Mouse (Mus musculus): ENCODE measurements around the gene Slc39a5. TPM values are rescaled to one million over a fixed set of nuclear protein-coding genes. Genes with fewer than 3 reads are reported as not detected.

Gene Slc39a5
- polyA plus RNA-seq, 1 experiment from 2014 or later = 2.4 TPM

- DNase-seq (ENCODE audit: low spot score) = no peak
- Histone ChIP-seq H3K36me3 (peaks cover 60% of the 10 kb centered on the region), H3K9me3 (no peaks in the 10 kb centered on the region), H3K27me3 (ENCODE audit: insufficient read depth, poor library complexity, severe bottlenecking) (no peaks in the 10 kb centered on the region), H3K27ac (no peak overlapping the region), H3K4me3 (no peak overlapping the region), H3K4me1 (peaks cover 29% of the 10 kb centered on the region)
- 94% methylated on average over 7 of the region's 7 CpGs for WGBS
These were observed 21.8 kb downstream of the Slc39a5 start for GRCm38 (mm10) chr10:128379260-128379659.

- Histone ChIP-seq H3K36me3 (peaks cover 52% of the 10 kb centered on the region), H3K27me3 (ENCODE audit: insufficient read depth, poor library complexity, severe bottlenecking) (no peaks in the 10 kb centered on the region), H3K9me3 (no peaks in the 10 kb centered on the region), H3K4me1 (peaks cover 30% of the 10 kb centered on the region), H3K27ac (0 out of 2 replicates have a peak overlapping the region, but pooled peaks have one; percentile 99), H3K4me3 (peak overlapping the region; percentile 100)
- WGBS = 69% methylated on average over 3 of the region's 3 CpGs
- no peak for DNase-seq (ENCODE audit: low spot score)
These were observed 22.6 kb downstream of the Slc39a5 start for GRCm38 (mm10) chr10:128378462-128378861.

- H3K27me3 ChIP-seq (ENCODE audit: insufficient read depth, poor library complexity, severe bottlenecking) = no peaks in the 10 kb centered on the region
- peak overlapping the region; percentile 99 for H3K27ac ChIP-seq
- H3K9me3 ChIP-seq = no peaks in the 10 kb centered on the region
- peaks cover 35% of the 10 kb centered on the region for H3K4me1 ChIP-seq
- WGBS = 57% methylated on average over 14 of the region's 14 CpGs
- no peak for DNase-seq (ENCODE audit: low spot score)
- H3K4me3 ChIP-seq = peak overlapping the region; percentile 100
- H3K36me3 ChIP-seq = peaks cover 47% of the 10 kb centered on the region
These were observed 23.0 kb downstream of the Slc39a5 start for GRCm38 (mm10) chr10:128377940-128378448.

- H3K27me3 ChIP-seq (ENCODE audit: insufficient read depth, poor library complexity, severe bottlenecking) = no peaks in the 10 kb centered on the region
- H3K27ac ChIP-seq = peak overlapping the region; percentile 99
- peaks cover 41% of the 10 kb centered on the region for H3K36me3 ChIP-seq
- peak overlapping the region; percentile 100 for H3K4me3 ChIP-seq
- WGBS = under 1% methylated on average over 46 of the region's 47 CpGs
- no peak for DNase-seq (ENCODE audit: low spot score)
- H3K4me1 ChIP-seq = peaks cover 37% of the 10 kb centered on the region
- H3K9me3 ChIP-seq = no peaks in the 10 kb centered on the region
These were observed 23.6 kb downstream of the Slc39a5 start for GRCm38 (mm10) chr10:128377222-128377939.

GRCm38 (mm10) chr10:128376455-128377211 is 24.4 kb downstream of the Slc39a5 start, which contains the start of gene Ankrd52:
TSS of gene Ankrd52 (plus strand) at chr10:128377115.
- peak; percentile 92 for DNase-seq (ENCODE audit: low spot score)
- peaks cover 37% of the 10 kb centered on the region for H3K4me1 ChIP-seq
- H3K4me3 ChIP-seq = peak within 1 kb of the TSS; percentile 100
- H3K27ac ChIP-seq = peak within 1 kb of the TSS; percentile 99
- no peaks in the 10 kb centered on the region for H3K27me3 ChIP-seq (ENCODE audit: insufficient read depth, poor library complexity, severe bottlenecking)
- no peaks in the 10 kb centered on the region for H3K9me3 ChIP-seq
- 1% methylated on average over 59 of the region's 73 CpGs for WGBS
- peaks cover 34% of the 10 kb centered on the region for H3K36me3 ChIP-seq

GRCm38 (mm10) chr10:128376099-128376454 is 25.0 kb downstream of the Slc39a5 start:
- peak overlapping the region; percentile 99 for H3K27ac ChIP-seq
- H3K4me1 ChIP-seq = peaks cover 37% of the 10 kb centered on the region
- H3K36me3 ChIP-seq = peaks cover 28% of the 10 kb centered on the region
- WGBS = 47% methylated on average over 4 of the region's 4 CpGs
- no peaks in the 10 kb centered on the region for H3K27me3 ChIP-seq (ENCODE audit: insufficient read depth, poor library complexity, severe bottlenecking)
- H3K4me3 ChIP-seq = peak overlapping the region; percentile 100
- H3K9me3 ChIP-seq = no peaks in the 10 kb centered on the region
- no peak for DNase-seq (ENCODE audit: low spot score)

GRCm38 (mm10) chr10:128374393-128374792 is 26.6 kb downstream of the Slc39a5 start:
- Histone ChIP-seq H3K36me3 (peaks cover 12% of the 10 kb centered on the region), H3K4me1 (peaks cover 43% of the 10 kb centered on the region), H3K27ac (no peak overlapping the region), H3K27me3 (ENCODE audit: insufficient read depth, poor library complexity, severe bottlenecking) (no peaks in the 10 kb centered on the region), H3K9me3 (no peaks in the 10 kb centered on the region), H3K4me3 (no peak overlapping the region)
- WGBS = 79% methylated on average over 6 of the region's 6 CpGs
- DNase-seq (ENCODE audit: low spot score) = no peak

GRCm38 (mm10) chr10:128372989-128373748 is 27.9 kb downstream of the Slc39a5 start:
- no peak for DNase-seq (ENCODE audit: low spot score)
- WGBS = 54% methylated on average over 6 of the region's 6 CpGs
- 0 out of 2 replicates have a peak overlapping the region, but pooled peaks have one; percentile 5 for H3K4me3 ChIP-seq
- no peaks in the 10 kb centered on the region for H3K9me3 ChIP-seq
- H3K27me3 ChIP-seq (ENCODE audit: insufficient read depth, poor library complexity, severe bottlenecking) = no peaks in the 10 kb centered on the region
- peaks cover 39% of the 10 kb centered on the region for H3K4me1 ChIP-seq
- no peaks in the 10 kb centered on the region for H3K36me3 ChIP-seq
- peak overlapping the region; percentile 29; the same call in 1 of the 2 replicates for H3K27ac ChIP-seq

GRCm38 (mm10) chr10:128372142-128372541 is 28.9 kb downstream of the Slc39a5 start:
- Histone ChIP-seq H3K36me3 (no peaks in the 10 kb centered on the region), H3K4me3 (no peak overlapping the region), H3K4me1 (peaks cover 40% of the 10 kb centered on the region), H3K27ac (no peak overlapping the region), H3K27me3 (ENCODE audit: insufficient read depth, poor library complexity, severe bottlenecking) (no peaks in the 10 kb centered on the region), H3K9me3 (no peaks in the 10 kb centered on the region)
- DNase-seq (ENCODE audit: low spot score) = no peak
- 80% methylated on average over 5 of the region's 5 CpGs for WGBS

- H3K9me3 ChIP-seq = no peaks in the 10 kb centered on the region
- H3K4me1 ChIP-seq = peaks cover 29% of the 10 kb centered on the region
- peaks cover under 1% of the 10 kb centered on the region; the same call in 1 of the 2 replicates for H3K36me3 ChIP-seq
- DNase-seq (ENCODE audit: low spot score) = no peak
- no peaks in the 10 kb centered on the region for H3K27me3 ChIP-seq (ENCODE audit: insufficient read depth, poor library complexity, severe bottlenecking)
- WGBS = 54% methylated on average over 4 of the region's 4 CpGs
- no peak overlapping the region for H3K27ac ChIP-seq
- H3K4me3 ChIP-seq = no peak overlapping the region
These were observed 30.4 kb downstream of the Slc39a5 start for GRCm38 (mm10) chr10:128370601-128371000.

GRCm38 (mm10) chr10:128370021-128370420 is 31.0 kb downstream of the Slc39a5 start:
- DNase-seq (ENCODE audit: low spot score) = no peak
- H3K27ac ChIP-seq = no peak overlapping the region
- no peak overlapping the region for H3K4me3 ChIP-seq
- WGBS = 61% methylated on average over 5 of the region's 6 CpGs
- peaks cover 29% of the 10 kb centered on the region for H3K4me1 ChIP-seq
- H3K36me3 ChIP-seq = peaks cover 6% of the 10 kb centered on the region
- no peaks in the 10 kb centered on the region for H3K9me3 ChIP-seq
- no peaks in the 10 kb centered on the region for H3K27me3 ChIP-seq (ENCODE audit: insufficient read depth, poor library complexity, severe bottlenecking)

GRCm38 (mm10) chr10:128369599-128369998 is 31.4 kb downstream of the Slc39a5 start:
- Histone ChIP-seq H3K4me3 (peak overlapping the region; percentile 80), H3K27ac (peak overlapping the region; percentile 86), H3K27me3 (ENCODE audit: insufficient read depth, poor library complexity, severe bottlenecking) (no peaks in the 10 kb centered on the region), H3K4me1 (peaks cover 29% of the 10 kb centered on the region), H3K36me3 (peaks cover 9% of the 10 kb centered on the region), H3K9me3 (no peaks in the 10 kb centered on the region)
- WGBS = 76% methylated on average over 6 of the region's 6 CpGs
- no peak for DNase-seq (ENCODE audit: low spot score)
